Mouse (Mus musculus) kidney, postnatal 25 days (tissue): ENCODE results near the gene Acot5.

Source experiments
- DNase-seq, 2 experiments: peaks; one replicate each; pipeline ENCODE4 v3.0.0; 2021; ENCODE audit warnings: mixed read lengths in 2 of 2

Gene Acot5

DNA sequence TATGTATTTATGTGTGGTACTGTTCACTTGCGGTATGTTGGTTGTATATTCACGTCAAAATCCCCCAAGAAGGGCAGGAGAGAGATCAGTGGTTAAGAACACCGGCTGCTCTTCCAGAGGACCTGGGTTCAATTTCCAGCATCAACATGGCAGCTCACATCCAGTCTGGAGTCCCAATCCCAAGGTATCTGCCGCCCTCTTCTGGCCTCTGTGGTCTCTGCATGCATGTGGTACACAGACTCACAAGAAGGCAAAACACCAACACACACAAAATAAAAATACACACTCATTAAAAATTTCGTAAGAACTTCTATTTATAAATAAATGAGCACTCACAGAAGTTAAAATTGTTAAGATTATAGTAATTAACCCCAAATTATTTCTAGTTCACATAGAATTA, 5.9 kb upstream of the Acot5 start:
- peak; percentile 46 to 57 for DNase-seq

DNA sequence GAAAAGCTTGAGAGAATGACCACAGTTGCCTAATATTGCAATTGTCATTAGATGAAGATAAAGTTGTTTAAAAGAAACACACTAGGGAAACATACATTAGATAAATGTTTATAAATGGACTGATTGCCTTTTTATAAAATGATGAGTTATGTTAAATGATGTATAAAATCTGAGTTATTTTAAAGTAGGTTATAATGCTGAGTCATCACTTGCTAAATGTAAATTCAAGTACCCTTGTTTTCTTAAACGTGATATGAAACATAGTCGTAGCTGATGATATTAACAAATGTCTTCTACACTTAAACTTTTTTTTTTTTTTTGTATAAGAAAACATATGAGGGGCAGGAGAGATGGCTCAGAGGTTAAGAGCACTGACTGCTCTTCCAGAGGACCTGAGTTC, 5.3 kb upstream of the Acot5 start:
- DNase-seq = no peak

DNA sequence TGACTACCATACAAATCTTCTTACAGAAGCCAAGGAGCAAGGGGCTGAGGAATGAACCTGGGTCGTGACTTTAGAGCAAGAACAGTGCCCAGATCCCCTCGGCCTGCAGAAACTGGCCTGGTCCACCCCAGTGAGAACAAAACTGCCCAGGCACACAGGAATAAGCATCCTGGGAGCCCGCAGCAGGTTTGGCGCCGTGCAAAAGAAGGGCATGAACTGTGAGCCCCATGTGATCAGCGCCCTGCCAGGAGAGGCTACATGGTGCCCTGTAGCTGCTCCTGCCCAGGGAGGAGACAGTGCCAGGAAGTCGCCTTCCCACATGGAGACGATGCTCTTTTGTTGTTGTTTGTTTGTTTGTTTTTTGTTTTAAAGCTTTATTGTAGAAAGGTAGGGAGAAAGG, 4.5 kb upstream of the Acot5 start:
- peak; percentile 58 to 85 for DNase-seq

DNA sequence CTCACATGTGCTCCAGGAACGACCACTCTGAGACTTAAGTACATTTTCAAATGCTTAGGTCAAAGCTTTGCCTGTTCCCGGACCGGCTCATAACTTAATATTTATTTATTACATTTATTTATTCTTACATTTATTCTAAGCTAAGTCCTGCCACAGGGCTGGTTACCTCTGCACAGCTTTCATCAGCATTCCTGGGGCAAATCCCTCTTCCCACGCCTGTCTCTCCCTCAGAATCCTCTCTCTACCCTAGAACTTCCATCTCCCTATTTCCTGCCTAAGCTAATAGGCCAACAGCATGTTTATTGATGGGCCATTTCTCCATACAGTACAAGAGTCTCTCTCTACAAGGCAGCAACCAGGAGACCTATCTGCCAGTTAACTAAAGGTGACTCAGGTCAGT, 1.4 kb upstream of the Acot5 start:
- DNase-seq = no peak

DNA sequence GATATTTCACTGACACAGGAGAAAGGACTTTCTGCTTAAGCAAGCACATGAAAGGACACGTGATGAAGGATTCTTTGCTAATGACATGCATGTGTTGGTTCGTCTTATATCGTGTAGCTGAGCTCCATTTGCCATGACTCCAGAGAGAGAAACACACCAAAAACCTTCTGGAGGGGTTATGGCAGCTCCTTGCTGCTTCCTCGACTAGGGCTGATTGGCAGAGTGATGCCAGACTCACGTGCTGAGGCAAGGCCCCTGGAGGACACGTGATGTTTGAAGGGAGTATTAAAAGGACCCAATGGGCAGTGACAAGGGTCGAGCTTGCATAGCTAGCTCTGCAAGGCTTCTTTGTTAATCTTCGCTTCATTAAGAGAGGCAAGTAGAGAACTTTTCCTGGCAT, 829 bp upstream of the Acot5 start:
- no peak for DNase-seq

DNA sequence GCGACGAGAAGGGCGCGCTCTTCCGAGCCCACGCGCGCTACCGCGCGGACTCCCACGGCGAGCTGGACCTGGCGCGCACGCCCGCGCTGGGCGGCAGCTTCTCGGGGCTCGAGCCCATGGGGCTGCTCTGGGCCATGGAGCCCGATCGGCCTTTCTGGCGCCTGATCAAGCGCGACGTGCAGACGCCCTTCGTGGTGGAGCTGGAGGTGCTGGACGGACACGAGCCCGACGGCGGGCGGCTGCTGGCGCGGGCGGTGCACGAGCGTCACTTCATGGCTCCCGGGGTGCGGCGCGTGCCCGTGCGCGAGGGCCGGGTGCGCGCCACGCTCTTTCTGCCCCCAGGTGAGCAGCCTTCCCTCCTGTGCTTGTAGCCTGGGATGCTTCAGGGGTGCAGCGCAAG, 457 bp downstream of the Acot5 start:
- peak; percentile 43 to 76 for DNase-seq

DNA sequence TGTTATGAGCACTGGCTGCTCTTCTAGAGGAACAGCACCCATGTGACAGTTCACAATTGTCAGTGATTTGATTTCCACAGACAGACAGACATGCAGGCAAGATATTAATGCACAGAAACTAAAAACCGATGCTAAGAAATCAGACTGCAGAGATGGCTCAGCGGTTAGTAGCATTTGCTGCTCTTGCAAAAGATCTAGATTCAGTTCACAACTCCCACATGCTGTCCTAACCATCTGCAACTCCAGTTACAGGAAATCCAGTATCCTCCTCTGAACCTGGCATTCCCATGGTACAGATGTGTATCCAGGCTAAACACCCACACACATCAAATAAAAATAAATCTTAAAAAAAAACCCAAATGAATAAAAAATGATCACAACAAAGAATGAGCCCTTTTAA, 2.6 kb downstream of the Acot5 start:
- DNase-seq = no peak

DNA sequence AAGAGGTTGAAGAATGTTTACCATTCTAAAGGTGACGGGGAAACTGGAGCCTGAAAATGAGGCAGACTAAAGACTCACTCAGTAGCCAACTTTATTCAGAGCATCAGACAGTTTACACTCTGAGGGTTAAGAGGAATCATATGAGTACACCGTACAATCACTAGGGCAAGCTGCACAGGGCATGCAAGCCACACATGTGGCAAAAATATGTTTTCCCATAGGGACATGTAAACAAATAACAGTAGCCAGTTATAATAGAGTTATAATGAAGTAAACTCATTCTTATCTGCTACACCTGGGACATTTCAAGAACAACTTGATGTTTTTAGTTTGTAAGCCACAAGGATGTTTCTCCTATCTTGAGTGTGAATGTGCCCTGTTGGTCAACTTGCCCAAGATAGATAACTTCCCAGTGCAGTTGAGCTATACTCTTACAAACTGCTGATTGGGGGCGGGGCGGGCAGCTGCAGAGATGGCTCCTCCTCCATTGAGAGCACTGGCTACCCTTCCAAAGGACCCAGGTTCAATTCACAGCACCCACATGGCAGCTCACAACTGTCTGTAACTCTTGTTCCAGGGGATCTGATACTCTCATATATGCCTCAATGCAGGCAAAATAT, 8.4 kb downstream of the Acot5 start:
- DNase-seq = no peak

DNA sequence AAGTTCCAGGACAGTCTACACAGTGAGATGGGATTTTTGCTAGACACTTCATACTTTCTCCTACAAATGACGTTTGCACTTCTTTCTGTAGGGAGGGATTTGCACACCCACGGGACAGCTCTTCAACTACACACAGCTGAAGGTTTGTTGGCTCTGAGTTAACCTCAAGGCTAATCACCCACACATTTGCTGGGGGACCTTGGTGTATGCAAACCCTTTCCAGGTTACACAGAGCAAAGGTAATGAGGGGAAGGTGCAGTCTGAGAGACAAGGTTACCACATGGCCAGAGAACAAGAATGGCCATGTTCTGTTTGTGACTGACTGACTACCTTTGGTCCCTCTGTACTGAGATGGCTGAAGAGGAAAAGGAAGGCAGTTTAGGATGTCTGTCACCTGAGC, 14.7 kb downstream of the Acot5 start:
- no peak for DNase-seq

DNA sequence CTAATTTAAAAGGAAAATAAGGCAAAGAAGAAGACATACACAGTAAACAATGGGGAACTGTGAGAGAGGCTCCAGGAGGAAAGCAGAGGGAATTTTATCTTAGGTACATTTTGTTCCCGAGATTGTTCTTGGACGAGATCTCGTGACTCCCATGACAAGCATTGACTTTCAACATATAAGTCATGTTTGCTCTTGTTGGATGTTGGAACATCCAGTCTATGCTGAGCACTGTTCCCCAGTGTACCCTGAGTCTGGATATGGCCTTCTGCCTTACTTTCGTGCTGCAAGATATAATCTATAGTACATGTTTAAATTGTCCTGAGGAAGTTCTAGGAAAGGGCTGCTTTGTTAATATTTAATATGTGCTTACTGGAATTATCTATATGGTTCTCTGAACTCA, 15.5 kb downstream of the Acot5 start:
- DNase-seq = no peak

DNA sequence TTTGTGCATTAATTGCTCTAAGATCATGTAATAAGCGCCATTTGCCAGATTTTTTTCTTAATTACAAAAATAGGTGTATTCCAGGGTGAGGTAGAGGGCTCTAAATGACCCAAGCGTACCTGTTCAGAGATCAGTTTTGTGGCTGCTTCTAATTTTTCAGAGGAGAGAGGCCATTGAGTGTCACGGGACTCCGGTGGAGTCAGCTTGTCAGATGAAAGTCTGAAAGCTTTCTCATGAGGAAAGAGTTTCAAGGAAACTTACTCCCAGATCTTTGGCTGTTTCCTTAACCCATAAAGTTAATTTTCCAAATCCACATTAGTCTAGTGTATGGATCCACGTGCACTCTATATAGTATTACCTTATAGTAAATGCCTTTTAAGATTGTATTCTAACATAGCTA, 25.5 kb downstream of the Acot5 start:
- peak; percentile 24 to 47 for DNase-seq

DNA sequence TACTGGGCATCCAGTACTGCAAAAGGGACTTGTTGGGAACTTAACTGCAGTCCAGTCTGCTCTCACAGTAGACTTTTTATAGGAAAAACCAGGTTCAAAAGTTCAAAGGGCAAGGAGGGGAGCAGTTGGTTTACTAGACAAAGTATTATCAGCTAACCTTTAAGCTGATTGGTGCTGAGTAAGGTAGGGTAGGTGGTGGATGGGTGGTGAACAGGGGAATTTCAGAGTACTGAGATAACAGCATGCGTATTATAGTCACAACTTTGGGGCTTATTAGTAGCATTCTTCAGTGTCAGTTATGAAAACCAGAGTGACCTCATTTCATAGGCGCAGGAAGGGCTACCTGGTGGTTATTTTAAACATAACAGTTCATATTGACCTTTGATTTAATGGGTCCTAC, 30.5 kb downstream of the Acot5 start:
- no peak for DNase-seq

DNA sequence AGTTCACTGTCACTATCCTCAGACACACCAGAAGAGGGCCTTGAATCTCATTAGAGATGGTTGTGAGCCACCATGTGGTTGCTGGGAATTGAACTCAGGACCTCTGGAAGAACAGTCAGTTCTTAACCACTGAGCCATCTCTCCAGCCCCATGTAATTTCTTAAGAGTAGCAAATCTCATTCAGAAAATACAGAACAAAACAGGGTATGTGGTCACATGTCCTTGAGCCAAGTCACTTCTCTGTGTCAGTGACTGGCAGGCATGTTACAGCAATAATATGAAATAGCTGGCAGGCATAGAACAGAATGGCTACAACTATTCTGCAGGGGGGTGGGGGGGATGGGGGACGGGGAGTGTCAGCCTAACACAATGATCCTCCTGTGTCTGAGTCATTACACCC, 30.9 kb downstream of the Acot5 start:
- DNase-seq = no peak

DNA sequence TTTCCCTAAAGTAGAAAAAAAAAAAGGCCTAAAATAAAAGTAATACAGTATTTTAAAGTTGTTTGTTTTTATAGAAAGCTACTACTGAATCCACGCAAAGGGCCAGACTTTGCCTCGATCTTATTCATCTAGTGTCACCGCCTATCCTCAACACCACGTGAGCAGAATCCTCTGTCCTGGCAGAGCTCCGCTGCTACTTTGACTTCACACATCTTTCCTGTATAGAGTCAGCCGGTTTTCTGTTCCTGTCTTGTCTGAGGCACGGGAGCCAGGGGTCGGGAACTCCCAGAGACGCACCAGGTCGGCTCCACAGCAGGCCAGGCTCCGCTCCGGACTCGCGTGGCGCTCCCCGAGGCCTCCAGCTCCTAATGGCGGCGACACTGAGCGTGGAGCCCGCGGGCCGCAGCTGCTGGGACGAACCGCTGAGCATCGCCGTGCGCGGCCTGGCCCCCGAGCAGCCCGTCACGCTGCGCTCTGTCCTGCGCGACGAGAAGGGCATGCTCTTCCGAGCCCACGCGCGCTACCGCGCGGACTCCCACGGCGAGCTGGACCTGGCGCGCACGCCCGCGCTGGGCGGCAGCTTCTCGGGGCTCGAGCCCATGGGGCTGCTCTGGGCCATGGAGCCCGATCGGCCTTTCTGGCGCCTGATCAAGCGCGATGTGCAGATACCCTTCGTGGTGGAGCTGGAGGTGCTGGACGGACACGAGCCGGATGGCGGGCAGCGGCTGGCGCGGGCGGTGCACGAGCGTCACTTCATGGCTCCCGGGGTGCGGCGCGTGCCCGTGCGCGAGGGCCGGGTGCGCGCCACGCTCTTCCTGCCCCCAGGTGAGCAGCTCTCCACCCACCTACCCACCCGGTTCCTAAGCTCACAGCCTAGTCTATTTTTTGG, 31.7 kb downstream of the Acot5 start, which contains the start of gene Acot6:
TSS of gene Acot6 (plus strand) at position 51 of the 889 bp plus-strand sequence.
- peak; percentile 55 to 71 for DNase-seq

DNA sequence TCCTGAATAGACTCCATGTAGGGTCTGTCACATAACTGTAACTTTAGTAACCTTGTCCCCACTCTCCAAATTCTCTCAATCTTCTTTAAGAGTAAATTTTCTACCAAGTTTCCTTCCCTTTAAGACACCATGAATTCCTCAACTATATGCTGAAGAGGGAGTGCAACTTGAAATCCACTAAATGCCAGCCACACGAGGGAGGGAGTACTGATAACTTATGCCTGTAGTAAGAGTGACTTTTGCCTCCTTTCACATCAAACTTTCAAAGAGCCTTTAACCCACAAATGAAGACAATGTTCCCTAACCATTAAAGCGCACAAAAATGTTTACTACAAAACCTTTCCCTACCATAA, 32.3 kb downstream of the Acot5 start:
- DNase-seq = no peak

DNA sequence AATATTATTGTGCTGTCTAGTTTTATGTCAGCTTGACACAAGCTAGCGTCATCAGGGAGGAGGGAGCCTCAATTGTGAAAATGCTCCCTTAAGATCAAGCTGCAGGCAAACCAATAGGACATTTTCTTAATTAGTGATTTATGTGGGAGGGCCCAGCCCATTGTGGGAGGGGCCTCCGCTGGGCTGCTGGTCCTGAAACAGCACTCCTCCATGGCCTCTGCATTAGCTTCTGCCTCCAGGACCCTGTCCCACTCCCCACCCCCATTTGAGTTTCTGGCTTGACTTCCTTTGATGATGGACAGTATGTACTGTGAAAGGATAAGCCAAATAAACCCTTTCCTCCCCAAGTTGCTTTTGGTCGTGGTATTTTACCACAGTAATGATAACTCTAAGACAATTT, 37.9 kb downstream of the Acot5 start:
- no peak for DNase-seq

DNA sequence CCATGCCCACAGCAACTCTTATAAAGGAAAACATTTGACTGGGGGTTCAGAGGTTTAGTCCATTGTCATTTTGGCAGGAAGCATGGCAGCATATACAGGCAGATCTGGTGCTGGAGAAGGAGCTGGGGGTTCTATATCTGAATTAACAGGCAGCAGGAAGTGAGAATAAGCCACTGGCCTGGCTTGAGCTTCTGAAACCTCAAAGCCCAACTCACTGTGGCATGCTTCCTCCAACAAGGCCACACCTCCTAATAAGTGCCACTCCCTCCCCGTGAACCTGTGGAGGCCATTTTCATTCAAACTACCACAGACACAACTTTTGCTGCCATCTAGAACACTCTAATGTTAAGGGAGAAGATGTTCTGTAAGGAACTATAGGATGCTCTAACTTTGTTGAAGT, 38.6 kb downstream of the Acot5 start:
- DNase-seq = no peak

DNA sequence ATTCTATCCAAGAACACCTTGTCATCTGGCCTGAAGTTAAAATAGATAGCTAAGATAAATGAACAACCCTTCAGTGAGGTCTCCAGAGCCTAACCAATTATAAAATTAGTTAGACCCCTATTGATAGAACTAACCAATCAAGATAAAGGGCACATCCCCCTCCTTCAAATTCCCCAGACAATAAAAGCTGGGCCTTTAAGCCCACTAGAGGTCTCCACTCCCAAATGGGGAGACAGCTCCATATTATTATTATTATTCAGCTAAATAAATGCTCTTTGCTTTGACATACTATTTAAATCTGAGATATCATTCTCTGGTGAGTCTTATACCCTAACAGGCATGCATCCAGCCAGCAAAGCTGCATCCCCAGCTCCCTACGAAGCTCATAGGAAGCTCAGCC, 40.8 kb downstream of the Acot5 start:
- DNase-seq = no peak

DNA sequence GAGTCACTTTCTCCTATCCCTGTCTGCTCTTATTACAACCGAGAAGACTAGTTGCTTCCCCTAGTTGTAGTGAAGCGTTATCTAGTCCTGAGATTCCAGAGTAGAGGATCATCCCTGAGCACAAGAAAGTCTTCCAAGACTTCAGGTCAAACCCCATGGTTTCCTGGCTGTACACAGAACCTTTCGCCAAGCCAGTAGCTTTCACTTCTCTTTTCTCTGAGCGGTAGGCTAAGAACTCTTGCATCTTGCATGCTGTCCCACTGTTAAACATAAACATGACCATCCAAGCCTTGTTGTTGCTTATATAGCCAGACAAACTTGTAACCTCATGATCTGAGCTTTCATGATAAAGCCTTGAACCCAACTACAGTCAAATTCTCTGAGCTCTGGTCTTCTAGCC, 41.7 kb downstream of the Acot5 start:
- no peak for DNase-seq

DNA sequence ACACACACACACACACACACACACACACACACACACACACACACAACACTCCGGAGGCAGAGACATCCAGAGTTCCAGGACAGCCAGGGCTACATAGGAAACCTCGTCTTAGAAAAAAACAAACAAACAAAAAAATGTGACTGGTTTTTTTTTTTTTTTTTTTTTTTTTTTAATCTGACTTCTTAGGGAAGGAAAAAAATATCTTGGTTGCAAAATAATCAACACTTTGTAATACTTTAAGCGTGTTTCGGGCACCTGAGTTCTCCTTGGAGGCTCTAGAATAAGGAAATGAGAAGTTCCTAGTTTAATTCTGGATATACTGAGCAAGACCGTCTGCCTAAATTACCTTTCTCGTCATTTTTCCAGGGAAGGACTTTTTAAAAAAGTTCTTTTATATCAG, 44.6 kb downstream of the Acot5 start:
- no peak for DNase-seq

DNA sequence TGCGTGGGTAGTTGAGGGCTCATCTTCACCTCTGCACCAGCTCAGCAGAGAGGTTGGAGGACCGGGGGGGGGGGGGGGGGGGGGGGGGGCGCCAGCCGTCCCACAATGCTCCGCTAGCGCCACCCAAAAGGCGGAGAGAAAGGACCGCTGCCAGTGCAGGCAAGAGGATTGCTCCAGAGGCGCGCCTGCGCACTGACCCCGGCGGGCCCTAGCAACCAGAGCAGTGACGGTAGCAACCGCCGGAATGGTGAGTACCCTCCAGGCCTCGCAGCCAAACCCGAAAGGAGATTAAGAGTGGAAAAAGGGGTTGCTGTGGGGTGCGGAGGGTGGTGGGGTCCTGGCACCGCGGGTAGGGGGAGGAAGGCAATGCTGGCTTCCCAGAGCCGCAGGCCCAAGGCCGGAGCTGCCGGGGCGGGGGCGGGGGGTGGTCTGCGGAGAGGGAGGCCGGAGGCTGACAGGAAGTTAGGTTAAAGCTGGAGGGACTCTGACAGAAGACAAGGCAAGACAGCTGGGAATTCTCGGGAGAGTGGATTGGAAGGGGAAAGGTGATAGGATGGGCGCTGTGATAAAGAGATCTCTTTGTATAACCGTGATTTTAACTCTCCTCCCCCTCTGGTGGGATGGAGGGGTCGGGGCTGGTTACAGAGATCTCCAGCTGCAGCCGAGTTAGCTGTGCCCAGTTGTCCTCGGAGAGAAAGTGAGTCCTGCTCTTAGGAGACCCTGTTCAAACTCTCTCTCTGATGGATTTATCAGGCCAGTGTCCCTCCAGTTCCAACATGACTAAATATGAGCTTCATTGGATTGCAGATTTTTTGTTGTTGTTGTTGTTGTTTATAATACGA, 45.2 kb downstream of the Acot5 start, which contains the start of gene Dnal1:
TSS of gene Dnal1 (plus strand) at position 214 of the 842 bp plus-strand sequence.
- DNase-seq = peak; percentile 93 to 96

DNA sequence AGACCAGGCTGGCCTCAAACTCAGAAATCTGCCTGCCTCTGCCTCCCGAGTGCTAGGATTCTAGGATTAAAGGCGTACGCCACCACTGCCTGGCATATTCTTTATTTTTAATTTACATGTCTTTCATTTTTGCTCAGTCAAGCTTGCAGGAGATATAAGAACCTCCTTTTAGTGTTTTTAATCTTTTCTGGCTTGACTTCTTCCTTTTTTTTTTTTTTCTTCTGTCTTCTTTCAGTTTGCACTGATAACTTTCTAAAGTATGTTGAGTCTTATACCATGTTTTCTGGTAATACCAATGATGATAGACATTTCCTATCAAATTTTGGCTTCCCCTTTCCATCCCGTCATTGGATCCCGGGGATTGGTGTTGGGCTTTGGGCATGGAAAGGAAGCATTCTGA, 50.5 kb downstream of the Acot5 start:
- DNase-seq = no peak
